ENCODE assay signal across 8 mouse cellular contexts in genomic region chr19:57457075-57457474, GRCm38 (mm10). TPM values are rescaled to one million over a fixed set of nuclear protein-coding genes. Genes with fewer than 3 reads are reported as not detected.
DNase-seq lines count a peak whose midpoint lies in the region; ATAC-seq lines count a peak whose summit lies in the region.

No protein-coding gene starts in this region.

- ATAC-seq in megakaryocyte-erythroid progenitor cell, adult 5-6 weeks (replicated peaks; ENCODE audit: low FRiP score, low TSS enrichment, poor library complexity, severe bottlenecking) = peak; percentile 64

- intact Hi-C loops in heart, postnatal 36 days (cut with DNase I) = loop anchor here (2.0 to 10.0 kb wide), 2 partner anchors 52 to 312 kb away; no protein-coding TSS in a partner anchor

- DNase-seq in gastrocnemius, adult 18-20 months (ENCODE audit: low spot score) = peak; percentile 47
- no peak for DNase-seq in gastrocnemius, postnatal 25 days
- peak; percentile 53 for DNase-seq in right cerebral cortex, postnatal 14 days
- no peak for DNase-seq in right cerebral cortex, adult 18-20 months
- peak; percentile 41 for DNase-seq in c-Kit-positive CD71-negative TER-119-negative erythroid progenitor cells, embryonic 14.5 days (ENCODE audit: low read depth)
- DNase-seq in heart, postnatal 36 days = peak; percentile 49 to 73
- no peak for DNase-seq in layer of hippocampus, adult 11-12 months (ENCODE audit: low spot score)

RNA-seq across cellular contexts. Expression of gene Trub1, which starts 4.4 kb away (rescaled TPM):
- 1 to 10 TPM; 4.1 to 5.1 TPM for total RNA-seq in gastrocnemius, adult 18-20 months (2021)
- 1 to 10 TPM; 5.8 to 6.9 TPM for total RNA-seq in gastrocnemius, postnatal 25 days (2021)
- total RNA-seq in heart, postnatal 36 days (2021) = 1 to 10 TPM; 4.6 to 7.9 TPM
- 20.4 and 21.1 TPM in 2 replicates for total RNA-seq in megakaryocyte-erythroid progenitor cell, adult 5-6 weeks (2014; fragmentation: Nextera tagmentation)
- 30.9 and 41.8 TPM in 2 replicates for total RNA-seq in megakaryocyte-erythroid progenitor cell, adult 5-6 weeks (2017)

Comparison
In these comparisons a context has a peak if more than half of its experiments do, and no peak if none do; other contexts are left out.
1. DNase-seq: peak in gastrocnemius, adult 18-20 months (single experiment), right cerebral cortex, postnatal 14 days (single experiment), c-Kit-positive CD71-negative TER-119-negative erythroid progenitor cells, embryonic 14.5 days (single experiment) and heart, postnatal 36 days (2 of 2); none in gastrocnemius, postnatal 25 days (single experiment), right cerebral cortex, adult 18-20 months (single experiment) and layer of hippocampus, adult 11-12 months (single experiment).